Mouse (Mus musculus): ENCODE data around the gene Rab9b. TPM values are rescaled to one million over a fixed set of nuclear protein-coding genes. Genes with fewer than 3 reads are reported as not detected.

The Rab9b gene
- 24.3 and 27.8 TPM in 2 replicates for polyA plus RNA-seq (2015; fragmentation: Nextera tagmentation; extraction: Ambion mirVana)

DNA sequence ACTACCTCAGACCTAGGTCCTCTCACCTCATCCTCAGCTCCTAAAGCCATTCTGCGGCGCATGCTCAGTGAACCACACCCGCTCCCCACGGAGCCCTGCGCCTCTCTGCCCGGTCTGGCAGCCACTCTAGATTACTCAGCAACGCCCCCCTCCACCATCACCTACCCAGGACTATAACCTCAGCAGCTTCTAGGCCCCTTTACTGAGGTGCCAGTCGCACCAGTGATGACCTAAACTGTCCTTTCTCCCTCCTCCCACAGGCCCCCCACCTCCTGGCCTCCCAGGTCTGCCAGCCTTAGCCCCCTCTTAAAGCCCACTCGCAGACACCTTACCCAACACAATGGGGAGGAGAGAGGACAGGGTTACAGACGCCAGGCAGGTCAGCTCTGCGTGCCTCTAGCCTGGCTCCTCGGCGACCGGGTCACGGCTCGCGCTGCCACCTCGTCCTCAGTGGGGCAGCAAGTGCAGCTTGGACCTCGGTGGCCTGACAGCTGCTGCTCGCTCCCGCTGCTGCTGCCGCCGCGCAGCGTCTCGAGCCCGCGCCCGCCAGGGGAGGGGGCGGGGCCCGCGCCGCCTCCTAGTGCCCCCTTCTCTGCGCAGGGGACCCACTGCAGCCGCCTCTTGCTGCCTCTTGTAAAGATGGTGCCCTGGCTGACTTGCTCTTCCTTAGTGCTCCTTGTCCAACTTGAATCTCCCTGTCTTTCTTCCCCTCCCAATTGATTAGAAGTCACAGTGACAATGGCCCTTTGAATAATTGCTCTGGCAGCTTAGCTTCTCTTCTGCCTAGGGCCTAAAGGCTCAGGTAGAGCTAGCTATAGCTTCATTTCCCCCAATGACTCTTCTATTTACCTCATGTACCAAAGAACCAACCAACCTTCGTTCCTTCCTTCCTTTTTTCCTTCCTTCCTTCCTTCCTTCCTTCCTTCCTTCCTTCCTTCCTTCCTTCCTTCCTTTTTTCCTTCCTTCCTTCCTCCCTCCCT lies at the start of gene Rab9b:
Gene Rab9b, minus strand, starts transcription at position 695 of the 980 bp plus-strand sequence.
- Histone ChIP-seq H3K27me3 (replicated peaks; ENCODE audit: control insufficient read depth, insufficient read depth, low read length) (no peaks in the 10 kb centered on the region), H3K4me1 (ENCODE audit: control insufficient read depth, insufficient read depth, low read depth, low read length) (no peaks in the 10 kb centered on the region), H3K9ac (ENCODE audit: low read depth, low read length) (peak within 1 kb of the TSS; percentile 75), H3K9me3 (ENCODE audit: control insufficient read depth, low read length) (no peaks in the 10 kb centered on the region), H3K4me3 (ENCODE audit: low read length) (peak within 1 kb of the TSS; percentile 61), H3K4me2 (ENCODE audit: low read length) (peak within 1 kb of the TSS; percentile 58), H3K36me3 (ENCODE audit: control insufficient read depth, insufficient read depth, low read length) (no peaks in the 10 kb centered on the region), H3K27ac (ENCODE audit: low read depth, low read length) (peak within 1 kb of the TSS; percentile 82)
- ATAC-seq, result peak; percentile 93
- WGBS, result 22% methylated on average over 31 of the region's 36 CpGs

GRCm38 (mm10) chrX:136904369-136904768 lies 35.8 kb upstream of the Rab9b start:
- Histone ChIP-seq H3K36me3 (ENCODE audit: control insufficient read depth, insufficient read depth, low read length) (no peaks in the 10 kb centered on the region), H3K27ac (ENCODE audit: low read depth, low read length) (no peak overlapping the region), H3K4me3 (ENCODE audit: low read length) (no peak overlapping the region), H3K27me3 (replicated peaks; ENCODE audit: control insufficient read depth, insufficient read depth, low read length) (no peaks in the 10 kb centered on the region), H3K9ac (ENCODE audit: low read depth, low read length) (no peak overlapping the region), H3K4me2 (ENCODE audit: low read length) (no peak overlapping the region), H3K4me1 (ENCODE audit: control insufficient read depth, insufficient read depth, low read depth, low read length) (no peaks in the 10 kb centered on the region), H3K9me3 (ENCODE audit: control insufficient read depth, low read length) (no peaks in the 10 kb centered on the region)
- no peak for ATAC-seq
- WGBS, result 64% methylated on average over 4 of the region's 4 CpGs

DNA sequence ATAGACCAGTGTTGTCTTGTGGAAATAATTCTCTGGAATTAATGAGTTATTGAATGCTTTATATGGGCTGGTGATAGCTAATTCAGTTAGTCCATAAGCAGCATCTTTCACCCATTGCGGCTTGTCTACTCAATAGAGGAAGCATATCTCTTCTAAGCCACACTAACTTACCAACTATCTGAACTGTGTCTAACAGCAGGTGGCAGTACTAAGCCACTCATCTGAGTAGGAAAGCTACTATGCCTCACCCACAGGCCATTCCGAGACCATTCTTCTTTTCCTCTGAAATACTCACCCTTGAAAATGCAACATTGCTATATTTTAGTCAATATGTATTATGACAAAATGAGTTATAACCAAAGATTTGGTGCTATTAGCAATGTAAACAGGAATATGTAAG lies 27.2 kb upstream of the Rab9b start:
- ATAC-seq, result no peak
- Histone ChIP-seq H3K4me3 (ENCODE audit: low read length) (no peak overlapping the region), H3K36me3 (ENCODE audit: control insufficient read depth, insufficient read depth, low read length) (no peaks in the 10 kb centered on the region), H3K9ac (ENCODE audit: low read depth, low read length) (no peak overlapping the region), H3K4me2 (ENCODE audit: low read length) (no peak overlapping the region), H3K27ac (ENCODE audit: low read depth, low read length) (no peak overlapping the region), H3K4me1 (ENCODE audit: control insufficient read depth, insufficient read depth, low read depth, low read length) (no peaks in the 10 kb centered on the region), H3K9me3 (ENCODE audit: control insufficient read depth, low read length) (no peaks in the 10 kb centered on the region), H3K27me3 (replicated peaks; ENCODE audit: control insufficient read depth, insufficient read depth, low read length) (no peaks in the 10 kb centered on the region)
- 62% methylated on average over 2 of the region's 2 CpGs for WGBS

GRCm38 (mm10) chrX:136850300-136850699 lies 18.3 kb downstream of the Rab9b start:
- no peak overlapping the region for H3K9ac ChIP-seq (ENCODE audit: low read depth, low read length)
- H3K4me3 ChIP-seq (ENCODE audit: low read length), result no peak overlapping the region
- no peaks in the 10 kb centered on the region for H3K36me3 ChIP-seq (ENCODE audit: control insufficient read depth, insufficient read depth, low read length)
- H3K4me2 ChIP-seq (ENCODE audit: low read length), result no peak overlapping the region
- no peak overlapping the region for H3K27ac ChIP-seq (ENCODE audit: low read depth, low read length)
- no peak for ATAC-seq
- H3K9me3 ChIP-seq (ENCODE audit: control insufficient read depth, low read length), result no peaks in the 10 kb centered on the region
- H3K27me3 ChIP-seq (replicated peaks; ENCODE audit: control insufficient read depth, insufficient read depth, low read length), result no peaks in the 10 kb centered on the region
- WGBS, result 34% methylated on average over 3 of the region's 3 CpGs
- H3K4me1 ChIP-seq (ENCODE audit: control insufficient read depth, insufficient read depth, low read depth, low read length), result no peaks in the 10 kb centered on the region

DNA sequence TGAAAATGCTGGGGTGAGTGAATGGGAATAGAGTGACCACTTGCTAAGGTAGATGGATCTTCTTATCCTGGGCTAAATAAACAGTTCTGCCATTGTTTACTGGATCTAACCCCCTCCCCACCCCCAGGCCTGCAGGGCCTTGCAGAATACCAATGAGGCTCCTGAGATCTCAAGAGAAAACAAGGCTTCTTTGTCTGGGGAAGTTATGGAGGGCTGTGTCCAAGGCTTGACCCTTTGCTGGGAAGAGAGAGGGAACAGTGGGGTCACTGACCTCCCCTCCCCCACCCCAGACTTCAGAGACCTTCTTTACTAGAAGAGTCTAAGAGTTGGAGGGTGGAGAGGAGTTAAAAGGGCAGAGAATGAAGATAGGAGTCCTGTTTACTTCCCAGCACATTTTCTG lies 39.9 kb downstream of the Rab9b start:
- Histone ChIP-seq H3K9me3 (ENCODE audit: control insufficient read depth, low read length) (no peaks in the 10 kb centered on the region), H3K27me3 (replicated peaks; ENCODE audit: control insufficient read depth, insufficient read depth, low read length) (no peaks in the 10 kb centered on the region), H3K36me3 (ENCODE audit: control insufficient read depth, insufficient read depth, low read length) (no peaks in the 10 kb centered on the region), H3K27ac (ENCODE audit: low read depth, low read length) (no peak overlapping the region), H3K4me2 (ENCODE audit: low read length) (no peak overlapping the region), H3K4me3 (ENCODE audit: low read length) (no peak overlapping the region), H3K4me1 (ENCODE audit: control insufficient read depth, insufficient read depth, low read depth, low read length) (no peaks in the 10 kb centered on the region), H3K9ac (ENCODE audit: low read depth, low read length) (no peak overlapping the region)
- ATAC-seq, result no peak

- Histone ChIP-seq H3K4me3 (ENCODE audit: low read length) (no peak overlapping the region), H3K27me3 (replicated peaks; ENCODE audit: control insufficient read depth, insufficient read depth, low read length) (no peaks in the 10 kb centered on the region), H3K27ac (ENCODE audit: low read depth, low read length) (no peak overlapping the region), H3K4me2 (ENCODE audit: low read length) (no peak overlapping the region), H3K9me3 (ENCODE audit: control insufficient read depth, low read length) (no peaks in the 10 kb centered on the region), H3K36me3 (ENCODE audit: control insufficient read depth, insufficient read depth, low read length) (no peaks in the 10 kb centered on the region), H3K9ac (ENCODE audit: low read depth, low read length) (no peak overlapping the region), H3K4me1 (ENCODE audit: control insufficient read depth, insufficient read depth, low read depth, low read length) (no peaks in the 10 kb centered on the region)
- 58% methylated on average over 4 of the region's 4 CpGs for WGBS
- ATAC-seq, result peak; percentile 82
Measured at GRCm38 (mm10) chrX:136825016-136825415, 43.5 kb downstream of the Rab9b start.

DNA sequence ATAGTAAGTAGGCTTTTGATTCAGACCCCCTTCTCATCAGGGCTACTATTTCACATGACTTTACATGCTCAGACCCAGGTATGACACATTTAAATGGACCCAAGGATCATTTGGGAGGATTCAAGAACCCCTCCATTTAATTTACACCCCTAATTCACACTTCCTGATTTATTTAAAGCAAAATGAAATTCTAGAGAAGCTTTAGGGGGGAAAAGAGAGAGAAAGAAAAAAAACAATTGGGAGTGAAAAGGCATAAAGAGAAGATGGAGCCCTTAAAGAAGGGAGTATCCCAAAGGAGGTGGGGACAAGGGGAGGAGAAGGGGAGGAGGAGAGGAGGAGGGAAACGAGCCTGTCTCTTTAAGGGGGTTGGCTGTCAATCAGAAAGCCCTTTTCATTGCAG lies 46.2 kb downstream of the Rab9b start, which contains the start of gene Plp1:
Gene Plp1, plus strand, starts transcription at position 301 of the 400 bp plus-strand sequence.
- ATAC-seq, result no peak
- Histone ChIP-seq H3K27me3 (replicated peaks; ENCODE audit: control insufficient read depth, insufficient read depth, low read length) (no peaks in the 10 kb centered on the region), H3K4me3 (ENCODE audit: low read length) (no peak within 1 kb of the TSS), H3K4me1 (ENCODE audit: control insufficient read depth, insufficient read depth, low read depth, low read length) (no peaks in the 10 kb centered on the region), H3K9ac (ENCODE audit: low read depth, low read length) (no peak within 1 kb of the TSS), H3K9me3 (ENCODE audit: control insufficient read depth, low read length) (no peaks in the 10 kb centered on the region), H3K36me3 (ENCODE audit: control insufficient read depth, insufficient read depth, low read length) (no peaks in the 10 kb centered on the region), H3K4me2 (ENCODE audit: low read length) (no peak within 1 kb of the TSS), H3K27ac (ENCODE audit: low read depth, low read length) (no peak within 1 kb of the TSS)
- WGBS, result 18% methylated on average over 1 of the region's 1 CpGs

GRCm38 (mm10) chrX:136820250-136820649 lies 48.3 kb downstream of the Rab9b start:
- H3K4me2 ChIP-seq (ENCODE audit: low read length), result no peak overlapping the region
- H3K27ac ChIP-seq (ENCODE audit: low read depth, low read length), result no peak overlapping the region
- H3K9ac ChIP-seq (ENCODE audit: low read depth, low read length), result no peak overlapping the region
- ATAC-seq, result peak; percentile 92
- WGBS, result 10% methylated on average over 1 of the region's 1 CpGs
- no peaks in the 10 kb centered on the region for H3K4me1 ChIP-seq (ENCODE audit: control insufficient read depth, insufficient read depth, low read depth, low read length)
- no peaks in the 10 kb centered on the region for H3K27me3 ChIP-seq (replicated peaks; ENCODE audit: control insufficient read depth, insufficient read depth, low read length)
- no peaks in the 10 kb centered on the region for H3K9me3 ChIP-seq (ENCODE audit: control insufficient read depth, low read length)
- H3K36me3 ChIP-seq (ENCODE audit: control insufficient read depth, insufficient read depth, low read length), result no peaks in the 10 kb centered on the region
- no peak overlapping the region for H3K4me3 ChIP-seq (ENCODE audit: low read length)

GRCm38 (mm10) chrX:136819752-136820151 lies 48.8 kb downstream of the Rab9b start:
- Histone ChIP-seq H3K27me3 (replicated peaks; ENCODE audit: control insufficient read depth, insufficient read depth, low read length) (no peaks in the 10 kb centered on the region), H3K9me3 (ENCODE audit: control insufficient read depth, low read length) (no peaks in the 10 kb centered on the region), H3K36me3 (ENCODE audit: control insufficient read depth, insufficient read depth, low read length) (no peaks in the 10 kb centered on the region), H3K4me2 (ENCODE audit: low read length) (no peak overlapping the region), H3K4me3 (ENCODE audit: low read length) (no peak overlapping the region), H3K27ac (ENCODE audit: low read depth, low read length) (no peak overlapping the region), H3K9ac (ENCODE audit: low read depth, low read length) (no peak overlapping the region), H3K4me1 (ENCODE audit: control insufficient read depth, insufficient read depth, low read depth, low read length) (no peaks in the 10 kb centered on the region)
- 0 out of 2 replicates have a peak, but pooled peaks have one; percentile 14 for ATAC-seq
- 88% methylated on average over 6 of the region's 6 CpGs for WGBS
